Mouse (Mus musculus) neural tube, embryonic 15.5 days (tissue): ENCODE results near the gene Ankrd44. TPM values are rescaled to one million over a fixed set of nuclear protein-coding genes. Genes with fewer than 3 reads are reported as not detected.
A peak's percentile ranks its signal among the peaks of the same experiment; 100 is the strongest.

Source experiments
- ATAC-seq: fragments of 200-750 bp; cut with Nextera tagmentation; 2 replicates; pipeline ENCODE4 v1.8.0; 2017; ENCODE audit warnings: mild to moderate bottlenecking, moderate TSS enrichment, moderate library complexity; ENCODE audit not compliant: low FRiP score
- H3K27ac ChIP-seq: fragments of 300-500 bp; sonication (generic); replicated peaks from 2 replicates; pipeline ENCODE4 v1.5.1; 2015; ENCODE audit warnings: mild to moderate bottlenecking, inconsistent platforms
- H3K27me3 ChIP-seq: fragments of 300-500 bp; sonication (generic); replicated peaks from 2 replicates; pipeline ENCODE4 v1.6.1; 2015; ENCODE audit warnings: inconsistent platforms
- H3K36me3 ChIP-seq: fragments of 300-500 bp; sonication (generic); 2 replicates; pipeline ENCODE4 v1.6.1; 2015; ENCODE audit warnings: inconsistent platforms
- H3K4me1 ChIP-seq: fragments of 300-500 bp; sonication (generic); 2 replicates; pipeline ENCODE4 v1.6.1; 2015; ENCODE audit warnings: inconsistent platforms
- H3K4me2 ChIP-seq: fragments of 300-500 bp; sonication (generic); 2 replicates; pipeline ENCODE4 v1.6.1; 2015; ENCODE audit warnings: inconsistent platforms, mild to moderate bottlenecking, moderate library complexity
- H3K4me3 ChIP-seq: fragments of 300-500 bp; sonication (generic); replicated peaks from 2 replicates; pipeline ENCODE4 v1.5.1; 2015; ENCODE audit warnings: mild to moderate bottlenecking, inconsistent platforms
- H3K9ac ChIP-seq: fragments of 300-500 bp; sonication (generic); replicated peaks from 2 replicates; pipeline ENCODE4 v1.6.1; 2015; ENCODE audit warnings: mild to moderate bottlenecking, inconsistent platforms
- H3K9me3 ChIP-seq: fragments of 300-500 bp; sonication (generic); replicated peaks from 2 replicates; pipeline ENCODE4 v1.6.1; 2016; ENCODE audit warnings: inconsistent platforms
- WGBS: fragments of 180-500 bp; shearing (Covaris S2); methylation state at CpG from one replicate; pipeline ENCODE4 v1.1.7; 2015; ENCODE audit warnings: mixed read lengths; 5-methylcytosine and 5-hydroxymethylcytosine counted together
- polyA plus RNA-seq: library from polyadenylated mRNA; unstranded; fragments of >200 nt; fragmentation: Nextera tagmentation; extraction: Ambion mirVana; gene quantifications from 2 replicates; pipeline ENCODE4 v1.2.1, GENCODE M21; 2015

Ankrd44 gene
- polyA plus RNA-seq, 1 experiment from 2014 or later = 21.4 TPM

- Histone ChIP-seq H3K4me3 (no peak overlapping the region), H3K4me2 (no peak overlapping the region), H3K36me3 (peaks cover 9% of the 10 kb centered on the region; the same call in 1 of the 2 replicates), H3K9me3 (no peaks in the 10 kb centered on the region), H3K27ac (no peak overlapping the region), H3K4me1 (peaks cover 4% of the 10 kb centered on the region; the same call in 1 of the 2 replicates), H3K9ac (no peak overlapping the region), H3K27me3 (no peaks in the 10 kb centered on the region)
- 93% methylated on average over 2 of the region's 2 CpGs for WGBS
- no peak for ATAC-seq
Observed at GRCm38 (mm10) chr1:54765632-54766238, 160.5 kb downstream of the Ankrd44 start.

DNA sequence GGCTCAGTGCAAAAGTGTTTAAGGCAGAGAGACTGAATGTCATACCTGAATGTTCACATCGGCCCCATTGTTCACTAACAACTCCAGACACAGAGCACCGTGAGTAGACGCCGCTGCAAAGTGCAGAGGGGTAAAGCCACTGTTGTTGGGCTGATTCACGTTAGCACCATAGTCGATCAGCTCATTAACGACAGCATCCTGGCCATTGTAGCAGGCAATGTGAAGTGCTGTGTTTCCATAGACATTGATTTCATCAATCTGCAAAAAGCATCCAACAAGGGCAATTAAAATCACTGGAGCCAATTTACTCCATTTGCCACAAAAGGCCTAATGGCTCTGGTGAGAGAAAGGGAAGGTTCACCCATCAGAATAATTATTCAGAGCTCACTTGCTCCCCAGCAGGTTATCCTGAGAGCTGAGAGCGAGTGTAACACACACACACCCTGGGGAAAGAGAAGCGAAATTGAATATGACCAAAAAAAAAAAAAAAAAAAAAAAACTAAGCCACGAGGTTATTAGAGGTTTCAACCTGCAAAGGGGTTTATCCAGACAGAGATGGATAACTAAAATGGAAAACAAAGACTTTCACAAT is 163.9 kb downstream of the Ankrd44 start:
- no peak overlapping the region for H3K4me3 ChIP-seq
- 37% methylated on average over 10 of the region's 10 CpGs for WGBS
- no peaks in the 10 kb centered on the region for H3K27me3 ChIP-seq
- H3K4me1 ChIP-seq = peaks cover 4% of the 10 kb centered on the region; the same call in 1 of the 2 replicates
- no peak overlapping the region for H3K9ac ChIP-seq
- peak; percentile 80 for ATAC-seq
- peaks cover 9% of the 10 kb centered on the region; the same call in 1 of the 2 replicates for H3K36me3 ChIP-seq
- peak overlapping the region; percentile 65 for H3K27ac ChIP-seq
- no peak overlapping the region for H3K4me2 ChIP-seq
- H3K9me3 ChIP-seq = no peaks in the 10 kb centered on the region

GRCm38 (mm10) chr1:54759841-54760240 is 166.3 kb downstream of the Ankrd44 start:
- no peak overlapping the region for H3K4me3 ChIP-seq
- peaks cover 6% of the 10 kb centered on the region for H3K4me1 ChIP-seq
- no peaks in the 10 kb centered on the region for H3K27me3 ChIP-seq
- ATAC-seq = no peak
- no peak overlapping the region for H3K9ac ChIP-seq
- H3K36me3 ChIP-seq = peaks cover 5% of the 10 kb centered on the region; the same call in 1 of the 2 replicates
- no peak overlapping the region for H3K27ac ChIP-seq
- no peak overlapping the region for H3K4me2 ChIP-seq
- H3K9me3 ChIP-seq = no peaks in the 10 kb centered on the region

- Histone ChIP-seq H3K27ac (no peak overlapping the region), H3K4me1 (peaks cover 2% of the 10 kb centered on the region; the same call in 1 of the 2 replicates), H3K4me2 (no peak overlapping the region), H3K27me3 (no peaks in the 10 kb centered on the region), H3K36me3 (peaks cover 5% of the 10 kb centered on the region; the same call in 1 of the 2 replicates), H3K4me3 (no peak overlapping the region), H3K9me3 (no peaks in the 10 kb centered on the region), H3K9ac (no peak overlapping the region)
- 76% methylated on average over 3 of the region's 3 CpGs for WGBS
- ATAC-seq = no peak
Observed at GRCm38 (mm10) chr1:54757291-54757690, 168.9 kb downstream of the Ankrd44 start.

DNA sequence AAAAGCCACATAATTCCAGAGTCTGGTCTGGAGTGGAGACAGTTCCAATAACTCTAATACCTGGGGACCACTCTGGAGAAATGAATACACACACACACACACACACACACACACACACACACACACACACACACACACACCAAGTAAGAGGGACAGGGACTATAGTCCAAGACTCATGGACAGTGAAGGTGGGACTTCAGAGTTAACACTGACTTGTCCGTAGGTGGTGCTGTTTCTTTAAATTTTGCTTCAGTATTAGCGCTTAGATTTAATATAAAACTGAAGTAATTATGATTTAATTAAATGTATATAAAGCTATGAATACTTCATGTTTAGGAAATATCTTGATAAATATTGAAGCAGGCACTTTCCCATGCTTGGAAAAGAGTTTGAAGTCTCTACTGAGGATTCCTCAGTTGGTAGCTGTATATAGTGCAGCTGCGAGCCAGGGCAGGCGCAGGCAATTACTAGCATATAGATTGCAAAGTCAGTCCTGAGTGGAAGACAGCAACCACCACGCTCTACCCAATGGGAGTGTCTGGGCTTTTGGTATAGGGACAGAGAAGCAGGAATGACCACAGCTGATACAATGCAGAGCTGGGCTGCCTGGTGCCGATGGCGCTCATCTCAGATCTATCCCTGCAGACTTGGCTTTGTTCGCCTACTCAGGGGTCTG is 170.4 kb downstream of the Ankrd44 start:
- Histone ChIP-seq H3K4me2 (no peak overlapping the region), H3K27ac (no peak overlapping the region), H3K4me3 (no peak overlapping the region), H3K27me3 (no peaks in the 10 kb centered on the region), H3K9ac (no peak overlapping the region), H3K36me3 (no peaks in the 10 kb centered on the region), H3K9me3 (no peaks in the 10 kb centered on the region), H3K4me1 (peaks cover 2% of the 10 kb centered on the region; the same call in 1 of the 2 replicates)
- peak; percentile 64; the same call in 1 of the 2 replicates for ATAC-seq
- WGBS = 74% methylated on average over 8 of the region's 8 CpGs

- WGBS = 76% methylated on average over 1 of the region's 1 CpGs
- H3K27ac ChIP-seq = peak overlapping the region; percentile 18; the same call in 1 of the 2 replicates
Observed at GRCm38 (mm10) chr1:54749961-54750360, 176.2 kb downstream of the Ankrd44 start.

DNA sequence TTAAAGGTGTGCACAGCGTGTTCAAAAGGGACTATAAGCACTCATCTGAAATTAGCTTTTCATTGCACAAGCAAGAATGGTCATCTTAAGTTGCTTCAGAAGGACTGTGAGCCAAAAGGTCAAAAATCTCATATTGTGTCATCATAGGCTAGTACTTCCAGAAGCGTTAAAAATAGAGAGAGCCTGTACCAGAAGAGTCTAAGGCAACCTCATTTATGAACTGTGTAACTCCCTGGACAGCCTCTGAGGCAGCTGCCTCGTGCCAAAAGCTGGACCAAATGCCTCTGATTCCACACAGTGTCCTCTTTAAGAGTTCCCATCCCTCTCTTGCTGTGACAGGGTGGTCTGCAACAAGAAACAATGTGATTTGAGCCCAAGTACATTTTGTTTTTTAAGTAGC is 176.7 kb downstream of the Ankrd44 start:
- Histone ChIP-seq H3K9me3 (no peaks in the 10 kb centered on the region), H3K4me1 (peaks cover 8% of the 10 kb centered on the region; the same call in 1 of the 2 replicates), H3K27ac (peak overlapping the region; percentile 18; the same call in 1 of the 2 replicates), H3K27me3 (no peaks in the 10 kb centered on the region), H3K36me3 (no peaks in the 10 kb centered on the region), H3K4me2 (no peak overlapping the region), H3K9ac (no peak overlapping the region), H3K4me3 (no peak overlapping the region)
- ATAC-seq = no peak
- WGBS = 74% methylated on average over 3 of the region's 3 CpGs

More at GRCm38 (mm10) chr1:54749961-54750360, 176.2 kb downstream of the Ankrd44 start:
- H3K9ac ChIP-seq = no peak overlapping the region
- H3K4me1 ChIP-seq = peaks cover 8% of the 10 kb centered on the region; the same call in 1 of the 2 replicates
- H3K36me3 ChIP-seq = no peaks in the 10 kb centered on the region
- ATAC-seq = no peak
- no peak overlapping the region for H3K4me2 ChIP-seq
- no peaks in the 10 kb centered on the region for H3K27me3 ChIP-seq
- H3K4me3 ChIP-seq = no peak overlapping the region
- no peaks in the 10 kb centered on the region for H3K9me3 ChIP-seq

DNA sequence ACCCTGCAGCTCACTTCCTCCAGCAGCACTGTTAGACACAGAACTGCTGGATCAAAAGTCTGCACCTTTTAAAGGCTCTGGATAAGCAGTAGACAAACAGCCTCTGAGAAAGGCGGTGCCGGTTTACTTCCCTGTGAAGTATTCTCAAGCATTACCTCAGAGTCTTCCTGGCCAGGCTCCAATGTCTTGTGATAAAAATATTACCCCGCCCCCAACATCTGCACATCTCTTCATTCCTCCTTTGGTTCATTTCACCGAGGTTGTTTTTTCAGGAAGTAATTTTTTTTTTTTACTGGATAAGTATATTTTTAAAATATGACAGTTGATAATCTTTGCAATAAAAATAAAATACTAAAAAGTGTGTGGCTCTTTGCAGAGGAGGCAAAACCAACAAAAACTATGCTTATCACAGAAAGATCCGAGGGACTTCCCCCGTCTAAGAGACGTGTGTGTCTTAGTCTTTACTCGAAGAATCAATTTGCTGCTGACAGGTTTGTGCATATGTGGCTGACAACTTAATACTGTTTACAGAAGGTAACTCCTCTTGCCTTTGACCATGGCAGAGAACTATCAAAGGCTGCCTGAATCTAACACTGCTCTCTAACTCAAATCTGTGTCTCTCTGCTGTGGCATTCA is 178.3 kb downstream of the Ankrd44 start:
- WGBS = 67% methylated on average over 8 of the region's 8 CpGs
- no peak for ATAC-seq

DNA sequence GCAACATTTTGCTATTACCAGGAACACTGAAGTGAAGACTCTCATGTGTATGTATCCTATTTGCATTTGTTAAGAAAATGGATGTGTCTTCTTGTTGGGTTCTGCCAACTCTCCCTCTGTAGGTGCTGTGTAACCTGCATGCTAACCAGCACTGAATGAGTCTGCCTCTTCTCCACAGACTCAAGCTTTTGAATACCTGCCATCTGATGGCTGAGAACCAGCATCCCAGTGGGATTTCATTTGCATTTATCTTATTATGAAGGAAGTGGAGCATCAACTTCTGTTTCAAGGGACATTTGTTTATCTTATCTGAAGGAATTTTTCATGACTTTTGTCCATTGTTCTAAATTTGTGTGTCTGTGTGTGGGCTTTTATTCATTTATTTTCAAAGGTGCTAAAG is 180.5 kb downstream of the Ankrd44 start:
- ATAC-seq = no peak
- Histone ChIP-seq H3K36me3 (no peaks in the 10 kb centered on the region), H3K9me3 (no peaks in the 10 kb centered on the region), H3K9ac (no peak overlapping the region), H3K4me3 (no peak overlapping the region), H3K27ac (no peak overlapping the region), H3K4me1 (peaks cover 8% of the 10 kb centered on the region; the same call in 1 of the 2 replicates), H3K4me2 (no peak overlapping the region), H3K27me3 (no peaks in the 10 kb centered on the region)

More for the DNA sequence above, 178.3 kb downstream of the Ankrd44 start:
- Histone ChIP-seq H3K4me2 (no peak overlapping the region), H3K36me3 (no peaks in the 10 kb centered on the region), H3K27me3 (no peaks in the 10 kb centered on the region), H3K4me3 (no peak overlapping the region), H3K9me3 (no peaks in the 10 kb centered on the region), H3K4me1 (peaks cover 8% of the 10 kb centered on the region; the same call in 1 of the 2 replicates), H3K9ac (no peak overlapping the region), H3K27ac (no peak overlapping the region)

- 85% methylated on average over 5 of the region's 5 CpGs for WGBS
- H3K36me3 ChIP-seq = no peaks in the 10 kb centered on the region
- no peak overlapping the region for H3K27ac ChIP-seq
- no peaks in the 10 kb centered on the region for H3K27me3 ChIP-seq
- H3K4me3 ChIP-seq = no peak overlapping the region
- no peaks in the 10 kb centered on the region for H3K9me3 ChIP-seq
- H3K4me2 ChIP-seq = no peak overlapping the region
- ATAC-seq = no peak
- peaks cover 8% of the 10 kb centered on the region; the same call in 1 of the 2 replicates for H3K4me1 ChIP-seq
- H3K9ac ChIP-seq = no peak overlapping the region
Observed at GRCm38 (mm10) chr1:54744171-54744570, 182.0 kb downstream of the Ankrd44 start.

- WGBS = 69% methylated on average over 8 of the region's 8 CpGs
- Histone ChIP-seq H3K27me3 (no peaks in the 10 kb centered on the region), H3K27ac (no peak overlapping the region), H3K4me3 (no peak overlapping the region), H3K9me3 (no peaks in the 10 kb centered on the region), H3K4me2 (no peak overlapping the region), H3K4me1 (peaks cover 3% of the 10 kb centered on the region; the same call in 1 of the 2 replicates), H3K9ac (no peak overlapping the region), H3K36me3 (no peaks in the 10 kb centered on the region)
- no peak for ATAC-seq
Observed at GRCm38 (mm10) chr1:54743072-54743471, 183.1 kb downstream of the Ankrd44 start.
